Mouse (Mus musculus) thymus, adult 2 months (tissue): ENCODE data around the gene Bdkrb2.

Experiments used
- CTCF ChIP-seq: fragments of 200-500 bp; IDR thresholded peaks from 2 replicates; pipeline ENCODE4 v1.5.1; 2012; ENCODE audit warnings: mild to moderate bottlenecking, control low read depth, low read length, moderate library complexity, borderline replicate concordance; ENCODE audit not compliant: control insufficient read depth, poor library complexity, insufficient read depth; ENCODE audit errors: extremely low read depth
- POLR2A ChIP-seq: fragments of 200-500 bp; IDR thresholded peaks from 2 replicates; pipeline ENCODE4 v1.6.1; 2012; ENCODE audit warnings: mild to moderate bottlenecking, low read length, control low read depth, moderate library complexity; ENCODE audit not compliant: control insufficient read depth, poor library complexity, insufficient read depth; ENCODE audit errors: extremely low read depth

GRCm38 (mm10) chr12:105562936-105563680 lies at the start of gene Bdkrb2:
- TF ChIP-seq POLR2A = no peak
- TF ChIP-seq CTCF = no peak
